Mouse (Mus musculus): Measurements from ENCODE around the gene Slco2a1.

The Slco2a1 gene

GRCm38 (mm10) chr9:103118651-103119275 lies 130.3 kb downstream of the Slco2a1 start:
- DNase-seq (ENCODE audit: low spot score): no peak

DNA sequence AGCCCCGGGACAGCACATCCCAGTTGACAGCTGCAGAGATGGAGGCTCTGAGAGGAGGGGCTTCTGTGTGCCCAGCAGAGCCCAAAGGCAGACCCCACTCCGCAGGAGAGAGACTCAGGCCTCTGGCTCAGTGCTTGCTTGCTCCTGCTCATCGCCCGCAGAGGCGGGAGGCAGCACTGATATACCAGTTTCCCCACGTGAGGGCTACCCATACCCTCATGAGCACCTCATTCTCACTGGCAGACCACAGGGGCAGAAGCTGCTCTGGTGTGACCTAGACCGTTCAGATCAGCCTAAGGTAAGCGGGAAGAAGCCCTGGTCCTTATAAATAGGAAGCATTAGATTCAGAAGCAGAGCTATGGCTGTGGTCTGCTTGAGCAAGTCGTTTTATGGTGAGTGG lies 131.3 kb downstream of the Slco2a1 start:
- DNase-seq (ENCODE audit: low spot score): no peak

GRCm38 (mm10) chr9:103120231-103120630 lies 131.7 kb downstream of the Slco2a1 start:
- DNase-seq (ENCODE audit: low spot score): no peak

GRCm38 (mm10) chr9:103121546-103121945 lies 133.0 kb downstream of the Slco2a1 start:
- no peak for DNase-seq (ENCODE audit: low spot score)

DNA sequence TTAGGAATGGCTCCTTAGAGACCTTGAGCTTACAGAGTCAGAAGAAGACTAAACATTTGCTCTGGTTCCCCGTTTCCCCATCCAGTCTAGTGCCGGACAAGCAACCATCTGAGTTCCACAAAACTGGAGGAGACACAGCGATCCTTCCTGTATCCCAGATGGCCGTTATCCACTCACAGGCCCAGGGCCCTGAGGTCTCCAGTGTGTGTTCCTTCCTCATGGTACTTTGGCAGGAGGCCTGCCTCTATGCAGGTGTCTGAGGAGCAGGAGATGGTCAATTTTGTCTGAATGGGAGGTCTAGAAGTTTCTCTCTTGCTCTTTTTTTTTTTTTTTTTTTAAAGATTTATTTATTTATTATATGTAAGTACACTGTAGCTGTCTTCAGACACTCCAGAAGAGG lies 136.2 kb downstream of the Slco2a1 start:
- no peak for DNase-seq (ENCODE audit: low spot score)

DNA sequence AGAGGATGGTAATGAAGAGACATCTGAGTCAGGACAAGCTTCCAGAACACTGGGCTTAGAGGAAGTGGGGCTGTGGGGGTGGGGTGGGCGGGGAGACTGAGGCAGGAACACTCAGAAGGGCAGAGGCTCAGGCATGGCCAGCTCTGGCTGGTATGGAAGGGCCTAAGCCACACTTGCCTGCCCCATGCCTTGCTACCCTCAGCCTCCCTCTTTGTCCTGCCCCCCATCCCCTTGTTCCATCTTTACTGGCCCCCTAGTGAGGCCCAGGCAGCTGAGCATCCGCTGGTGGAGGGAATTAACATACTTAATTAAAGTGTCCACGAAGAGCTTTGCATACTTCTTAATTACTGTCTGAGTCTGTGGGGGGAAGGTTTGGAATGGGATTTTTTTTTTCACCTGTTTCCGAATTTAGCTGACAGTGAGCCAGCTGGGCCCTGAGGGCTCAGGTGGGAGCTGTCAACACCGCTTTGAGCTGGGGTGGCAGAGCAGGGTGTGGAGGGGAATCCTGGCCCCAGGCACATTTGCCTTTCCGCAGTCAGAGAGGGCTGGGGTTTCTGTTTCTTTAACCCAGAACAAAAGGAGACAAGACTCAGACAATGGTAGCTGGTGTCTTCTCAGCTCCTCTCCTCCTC lies 145.1 kb downstream of the Slco2a1 start:
- no peak for DNase-seq (ENCODE audit: low spot score)

- DNase-seq (ENCODE audit: low spot score): no peak
These were observed 146.0 kb downstream of the Slco2a1 start for GRCm38 (mm10) chr9:103134450-103135030.

GRCm38 (mm10) chr9:103139481-103139880 lies 151.0 kb downstream of the Slco2a1 start:
- no peak for DNase-seq (ENCODE audit: low spot score)

- DNase-seq (ENCODE audit: low spot score): no peak
These were observed 151.9 kb downstream of the Slco2a1 start for GRCm38 (mm10) chr9:103140384-103140783.

DNA sequence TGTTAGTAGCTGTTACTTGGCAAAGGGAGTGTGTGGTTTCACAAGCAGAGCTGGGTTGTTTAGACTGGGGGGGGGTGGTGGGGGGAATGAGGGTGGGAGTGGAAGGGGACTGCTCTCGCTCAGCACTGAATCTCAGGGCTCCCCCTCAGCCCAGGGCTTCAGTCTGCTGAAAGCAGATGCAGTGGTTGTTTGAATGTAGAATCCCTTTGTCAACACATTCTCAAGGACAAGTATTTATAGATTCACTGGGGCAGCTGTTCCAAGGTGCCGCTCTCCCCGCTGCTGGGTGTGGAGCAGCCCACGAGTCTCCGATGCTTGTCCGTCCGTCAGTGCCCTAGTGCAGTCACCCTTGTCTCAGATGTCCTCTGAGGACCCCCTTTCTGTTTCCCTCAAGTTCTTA lies 152.8 kb downstream of the Slco2a1 start:
- no peak for DNase-seq (ENCODE audit: low spot score)

- no peak for DNase-seq (ENCODE audit: low spot score)
These were observed 155.4 kb downstream of the Slco2a1 start for GRCm38 (mm10) chr9:103143881-103144280.

GRCm38 (mm10) chr9:103145351-103145750 lies 156.8 kb downstream of the Slco2a1 start:
- no peak for DNase-seq (ENCODE audit: low spot score)

All from urinary bladder, postnatal 25 days (tissue).